Mouse (Mus musculus): ENCODE measurements around the gene Negr1. TPM values are rescaled to one million over a fixed set of nuclear protein-coding genes. Genes with fewer than 3 reads are reported as not detected.
A peak's percentile ranks its signal among the peaks of the same experiment; 100 is the strongest.

Gene Negr1
- total RNA-seq, 2 experiments from 2014 or later: 0.84 to 1.2 TPM

DNA sequence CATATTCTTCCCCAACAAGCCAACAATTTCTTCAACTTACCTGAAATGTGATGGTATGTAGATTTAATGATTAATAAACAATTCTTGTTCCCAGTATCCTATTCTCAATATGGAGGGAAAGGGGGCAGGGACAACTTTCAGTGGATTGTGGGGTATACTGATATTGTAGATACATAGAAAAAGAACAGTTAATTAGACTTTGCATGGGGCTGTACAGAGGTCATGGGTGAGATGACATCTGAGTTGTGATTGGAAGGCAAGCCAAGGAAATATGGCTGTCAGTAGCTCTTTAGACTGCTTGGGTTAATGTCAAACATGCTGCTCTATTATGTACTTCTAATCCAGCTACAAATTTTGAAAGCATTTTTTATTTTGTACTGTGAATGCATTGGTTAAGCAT lies 535.9 kb downstream of the Negr1 start:
- no peak for DNase-seq
- intact Hi-C loops (cut with DNase I): no loop called here

DNA sequence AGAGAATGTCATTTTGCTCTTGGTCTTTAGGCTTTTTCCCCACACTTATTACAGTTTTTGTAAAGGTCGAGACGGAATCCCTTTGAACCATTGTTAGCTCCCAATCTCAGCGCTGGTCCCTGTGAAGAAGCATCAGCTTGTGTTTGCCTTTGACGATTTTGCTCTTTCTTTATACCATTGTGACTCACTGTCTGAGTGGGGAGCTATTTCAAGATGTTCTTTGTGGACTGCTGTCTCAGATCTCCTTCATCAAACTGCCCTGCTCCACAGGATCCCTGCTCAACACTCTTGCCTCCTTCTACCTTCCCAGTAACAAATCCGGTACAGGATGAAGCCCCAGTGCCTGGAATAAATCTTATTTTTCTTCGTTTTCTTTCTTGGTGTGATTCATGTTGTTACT lies 536.8 kb downstream of the Negr1 start:
- intact Hi-C loops (cut with DNase I): no loop called here
- no peak for DNase-seq

DNA sequence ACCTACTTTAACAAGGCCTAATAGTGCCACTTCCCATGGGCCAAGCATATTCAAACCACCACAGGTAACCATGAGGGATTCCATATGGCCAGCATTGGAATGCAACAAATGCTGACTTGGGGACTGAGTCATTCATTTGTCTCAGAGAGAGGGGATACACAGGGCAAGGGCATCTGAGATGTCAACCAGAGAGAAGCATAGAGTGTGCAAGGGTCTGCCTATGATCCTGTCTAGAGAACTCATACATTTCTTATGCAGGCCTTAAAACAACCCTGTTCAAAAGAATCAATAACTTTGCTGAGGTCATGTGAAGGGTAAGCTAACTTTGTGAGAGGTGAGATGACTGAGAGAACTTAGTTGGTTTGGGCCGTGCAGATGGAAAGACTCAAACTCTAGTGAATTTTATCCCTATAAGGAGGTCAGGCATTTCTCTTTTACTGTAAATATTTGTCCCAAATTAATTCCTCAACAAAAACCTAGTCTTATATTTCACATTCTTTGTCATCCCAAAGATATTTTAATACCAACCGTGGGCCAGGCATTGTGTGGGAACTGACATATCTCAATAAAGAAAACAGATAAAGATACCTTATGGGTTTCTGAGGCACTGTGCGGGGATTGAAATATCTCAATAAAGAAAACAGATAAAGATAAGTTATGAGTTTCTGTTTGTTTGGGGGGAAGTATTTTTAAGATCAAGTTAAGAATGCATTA lies 543.4 kb downstream of the Negr1 start:
- DNase-seq: no peak
- intact Hi-C loops (cut with DNase I): no loop called here

DNA sequence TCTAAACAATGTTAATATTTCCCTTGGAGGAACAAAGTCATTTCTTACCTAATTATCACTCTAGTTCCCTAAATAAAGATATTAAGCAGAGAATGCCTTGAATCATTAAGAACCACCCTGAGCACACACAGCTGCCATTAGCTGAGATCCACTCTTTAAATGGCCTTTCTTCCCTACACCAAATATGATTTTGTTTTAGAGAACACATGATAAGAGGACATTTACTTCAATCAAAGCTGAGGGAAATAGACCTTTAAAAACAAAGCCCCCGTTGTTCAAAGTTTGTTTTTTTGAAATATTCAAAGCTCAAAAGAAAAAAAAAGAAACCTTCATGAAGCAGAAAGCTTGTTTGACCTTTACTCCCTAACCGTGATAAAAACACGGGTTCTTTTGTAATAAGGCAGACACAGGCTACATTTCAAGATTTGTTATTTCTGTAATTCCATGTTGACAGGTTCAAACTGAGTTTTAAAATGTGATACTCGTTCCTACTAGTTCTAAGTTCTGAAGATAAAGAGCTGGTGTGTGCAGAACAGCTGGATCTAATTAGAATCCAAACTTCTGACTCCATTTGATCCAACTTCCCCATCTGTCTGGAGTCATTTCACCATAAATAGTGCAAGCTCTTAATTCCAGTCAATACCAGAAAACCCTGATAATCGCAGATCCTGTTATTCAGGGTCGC lies 544.1 kb downstream of the Negr1 start:
- intact Hi-C loops (cut with DNase I): no loop called here
- DNase-seq: no peak

DNA sequence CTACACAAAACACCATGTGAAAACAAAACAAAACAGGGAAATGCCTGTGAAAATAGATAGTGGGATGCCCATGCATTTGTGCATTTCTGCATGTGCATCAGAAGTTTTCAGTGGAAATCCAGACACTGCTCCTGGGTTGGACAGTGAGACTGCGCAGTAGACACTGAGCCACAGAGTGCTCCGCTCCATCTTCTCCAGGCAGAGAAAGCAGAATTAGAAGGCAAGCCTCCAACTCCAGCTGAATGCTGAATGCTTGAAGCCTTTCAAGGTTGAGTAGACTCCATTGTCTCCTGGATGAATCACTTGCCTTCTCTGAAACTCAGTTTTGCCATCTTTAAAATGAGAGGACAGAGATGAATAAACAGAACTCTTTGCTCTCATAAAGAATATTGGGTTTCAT lies 546.6 kb downstream of the Negr1 start:
- intact Hi-C loops (cut with DNase I): no loop called here
- DNase-seq: no peak

DNA sequence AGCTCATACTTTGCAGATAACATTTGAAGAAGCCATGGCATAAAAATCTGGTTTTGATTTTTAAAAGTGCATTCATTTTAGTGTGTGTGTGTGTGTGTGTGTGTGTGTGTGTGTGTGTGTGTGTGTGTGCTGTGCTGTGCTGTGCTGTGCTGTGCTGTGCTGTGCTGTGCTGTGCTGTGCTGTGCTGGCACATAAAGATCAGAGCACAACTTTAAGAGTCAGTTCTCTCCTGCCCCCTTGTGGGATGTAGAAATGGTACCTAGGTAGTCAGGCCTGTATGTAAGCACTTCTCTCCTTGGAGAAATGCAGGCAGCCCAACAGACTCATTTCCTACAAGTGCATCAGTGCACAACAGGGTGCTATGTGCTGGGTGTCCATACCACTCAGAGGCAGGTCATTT lies 547.7 kb downstream of the Negr1 start:
- intact Hi-C loops (cut with DNase I): no loop called here

DNA sequence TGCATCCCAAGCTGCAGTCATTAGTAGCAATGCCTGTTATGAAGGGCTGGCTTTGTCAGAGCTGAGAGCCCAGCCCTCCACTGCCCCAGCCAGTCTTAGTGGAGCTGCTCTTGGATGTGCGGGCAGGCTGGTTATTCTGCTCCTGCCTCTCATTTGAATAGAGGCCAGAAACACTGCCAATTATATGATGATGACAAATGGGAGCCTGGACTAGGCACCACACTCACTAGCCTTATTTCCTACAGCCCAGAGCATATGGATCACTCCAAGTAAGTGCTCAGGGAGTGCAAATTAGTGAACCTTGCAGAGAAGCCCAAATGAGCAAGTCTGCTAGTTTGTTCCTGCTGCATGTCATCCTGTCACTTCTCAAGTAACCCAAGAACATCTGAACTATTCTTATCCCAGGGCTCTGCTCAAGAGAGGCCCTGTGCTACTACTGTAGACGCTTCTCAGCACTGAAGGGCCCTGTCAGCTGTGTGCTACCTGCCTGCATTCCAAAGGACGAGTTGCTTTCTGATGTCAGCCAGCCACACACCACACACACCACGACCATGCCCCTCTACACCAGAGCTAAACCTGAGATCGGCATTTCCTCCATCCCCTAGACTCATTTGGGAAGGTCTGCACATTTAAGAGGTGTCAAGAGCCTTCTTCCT lies 553.6 kb downstream of the Negr1 start:
- no peak for DNase-seq
- intact Hi-C loops (cut with DNase I): no loop called here

More for the DNA sequence above, 547.7 kb downstream of the Negr1 start:
- DNase-seq: peak in 1 of 2 experiments; percentile 1

DNA sequence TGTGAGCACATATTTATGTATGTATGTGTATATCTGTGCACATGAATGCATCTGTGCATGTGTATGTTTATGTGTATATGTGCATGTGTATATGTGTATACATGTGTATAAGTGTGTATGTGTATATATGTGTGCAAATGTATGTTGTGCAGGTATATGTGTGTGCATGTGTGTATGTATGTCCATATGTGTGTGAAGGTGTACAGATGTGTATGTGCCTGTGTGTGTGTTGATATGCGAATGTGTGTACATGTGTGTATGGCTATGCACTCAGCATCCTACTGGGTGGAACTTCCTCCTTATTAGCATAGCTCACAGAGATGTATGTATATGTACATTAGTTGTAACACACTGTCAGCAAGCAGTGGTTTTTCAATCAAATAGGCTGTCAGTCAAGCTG lies 554.4 kb downstream of the Negr1 start:
- intact Hi-C loops (cut with DNase I): no loop called here
- DNase-seq: no peak

DNA sequence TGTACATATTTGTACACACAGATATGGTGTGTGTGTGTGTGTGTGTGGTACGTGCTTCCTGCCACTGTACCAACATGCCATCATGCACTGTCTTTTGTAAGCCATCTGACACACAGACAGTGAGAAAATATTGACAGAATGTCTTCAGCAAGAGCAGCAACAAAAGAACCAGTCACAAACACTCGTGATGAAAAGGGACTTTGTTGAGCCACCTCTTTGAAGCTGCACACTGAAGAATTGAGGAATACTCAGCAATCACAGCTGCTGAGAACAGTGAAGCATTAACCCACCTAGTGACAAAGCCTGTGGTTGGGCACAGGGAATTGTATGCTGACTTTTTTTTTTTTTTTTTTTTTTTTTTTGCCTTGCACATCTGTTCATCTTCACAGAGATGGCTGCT lies 558.3 kb downstream of the Negr1 start:
- intact Hi-C loops (cut with DNase I): no loop called here

DNA sequence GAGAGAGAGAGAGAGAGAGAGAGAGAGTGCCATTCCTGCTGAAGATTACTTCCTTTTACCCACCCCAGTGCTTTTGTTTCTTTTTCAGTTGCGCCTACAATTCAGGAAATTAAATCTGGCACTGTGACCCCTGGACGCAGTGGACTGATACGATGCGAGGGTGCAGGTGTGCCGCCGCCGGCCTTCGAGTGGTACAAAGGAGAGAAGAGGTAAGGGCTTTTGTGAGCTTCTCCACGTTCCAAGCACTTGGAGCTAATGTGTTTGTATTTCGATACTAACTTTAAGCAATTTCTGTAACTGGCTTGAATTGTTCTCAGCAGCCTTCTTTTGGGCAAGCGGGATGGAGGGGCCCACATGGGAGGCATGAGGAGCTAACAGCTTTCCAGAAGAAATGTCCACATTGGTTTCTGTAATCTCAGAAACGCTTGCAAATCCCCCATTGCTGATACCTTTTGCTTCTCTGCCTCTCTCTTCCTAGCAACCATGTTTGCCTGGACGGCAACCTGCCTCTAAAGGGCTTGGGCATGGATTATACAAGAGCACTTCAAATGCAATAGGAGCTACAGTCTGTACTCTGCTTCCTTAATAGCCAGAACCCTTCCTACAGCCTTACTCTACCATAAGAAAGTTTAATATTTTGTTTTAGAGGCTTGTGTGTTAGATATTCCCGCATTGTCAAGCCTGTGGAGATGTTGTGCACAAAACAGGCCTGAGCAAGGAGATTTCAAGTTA lies 584.7 kb downstream of the Negr1 start:
- DNase-seq: no peak
- intact Hi-C loops (cut with DNase I): no loop called here

More for the DNA sequence above, 558.3 kb downstream of the Negr1 start:
- DNase-seq: no peak

DNA sequence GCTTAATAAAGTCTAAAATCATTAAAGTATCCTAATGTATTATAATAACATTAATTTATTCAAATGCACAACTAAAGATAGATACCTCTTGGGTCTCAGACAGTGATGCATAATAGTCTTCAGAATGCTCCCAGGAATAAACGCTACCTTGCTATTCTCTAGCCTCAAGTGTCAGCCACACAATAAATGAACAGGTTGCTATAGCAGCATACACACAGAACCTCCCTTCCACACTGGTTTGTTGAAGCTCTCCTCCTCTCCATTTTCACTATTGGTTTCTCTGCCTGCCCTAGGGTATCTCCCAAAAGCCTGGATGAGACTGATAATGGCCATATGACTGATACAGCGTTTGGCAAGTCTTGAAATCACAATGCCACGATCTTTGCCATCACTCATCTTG lies 593.3 kb downstream of the Negr1 start:
- intact Hi-C loops (cut with DNase I): no loop called here
- no peak for DNase-seq

DNA sequence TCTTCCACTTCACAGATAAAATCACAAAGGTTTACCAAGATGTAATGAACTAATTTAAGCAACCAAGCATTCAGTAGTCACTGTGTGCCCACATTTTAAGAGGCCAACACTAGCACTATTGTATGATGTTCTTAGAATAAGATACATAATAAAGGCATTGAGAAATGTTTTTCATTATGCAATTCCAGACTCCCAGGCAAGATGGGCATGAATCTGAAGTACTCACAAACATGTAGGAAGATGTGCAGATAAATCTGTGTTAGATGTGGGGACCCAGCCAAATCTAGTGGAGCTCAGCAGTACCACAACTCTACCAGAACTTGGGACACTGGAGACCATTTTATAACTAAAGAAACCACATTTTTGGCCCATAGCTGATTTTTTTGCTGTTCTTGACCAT lies 593.9 kb downstream of the Negr1 start:
- intact Hi-C loops (cut with DNase I): no loop called here
- DNase-seq: no peak

DNA sequence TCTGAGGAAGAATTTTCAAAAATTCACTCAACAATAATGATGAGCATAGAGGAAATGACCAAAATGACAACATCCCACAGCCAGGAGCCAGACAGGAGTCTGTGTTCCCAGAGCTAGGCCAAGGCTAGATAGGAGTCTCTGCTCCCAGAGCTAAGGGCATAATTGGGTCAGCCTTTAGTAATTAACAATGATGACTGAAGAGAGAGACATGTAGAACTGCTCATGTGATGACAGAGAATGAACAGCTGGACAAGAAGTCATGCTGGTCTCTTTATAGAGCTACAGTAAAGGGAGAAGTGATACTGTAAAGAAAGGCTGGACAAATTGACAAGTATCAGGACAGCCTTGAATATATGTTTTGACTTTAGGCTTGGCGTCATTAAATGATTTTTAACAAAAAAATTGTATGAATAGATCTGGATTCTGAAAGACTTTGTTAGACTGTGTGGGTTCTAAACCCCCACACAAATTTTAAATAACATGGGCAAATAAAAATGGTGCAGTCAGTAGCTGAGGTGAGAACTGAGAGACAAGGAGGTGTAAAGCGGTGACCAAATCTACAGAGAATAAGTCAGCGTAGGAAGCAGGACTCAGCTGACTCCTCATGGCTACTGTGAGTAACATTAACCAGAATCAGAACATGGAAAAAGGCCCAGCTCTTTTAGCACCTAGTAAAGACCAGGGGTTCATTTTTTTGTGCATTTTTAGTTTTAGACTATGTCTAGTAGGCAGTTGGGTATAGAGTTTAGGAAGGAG lies 603.4 kb downstream of the Negr1 start:
- intact Hi-C loops (cut with DNase I): no loop called here
- no peak for DNase-seq

DNA sequence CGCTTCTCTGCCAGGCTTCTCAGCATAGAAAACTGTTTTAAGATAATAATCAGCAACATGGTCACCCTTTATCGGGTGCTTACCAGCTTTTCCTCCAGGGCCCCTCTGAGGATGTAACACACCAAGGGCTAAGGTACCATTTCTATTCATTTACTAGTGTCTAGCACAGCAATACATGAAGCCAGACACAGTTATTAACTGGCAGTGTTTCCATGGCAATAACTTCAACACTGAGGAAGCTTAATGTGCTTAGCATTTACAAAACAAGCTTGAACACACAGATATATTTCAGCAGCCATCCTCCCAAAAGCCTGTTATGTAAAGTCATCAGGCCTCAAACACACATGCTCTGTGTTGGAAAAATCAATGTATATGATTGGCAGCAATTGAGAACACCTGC lies 620.4 kb downstream of the Negr1 start:
- intact Hi-C loops (cut with DNase I): no loop called here
- no peak for DNase-seq

DNA sequence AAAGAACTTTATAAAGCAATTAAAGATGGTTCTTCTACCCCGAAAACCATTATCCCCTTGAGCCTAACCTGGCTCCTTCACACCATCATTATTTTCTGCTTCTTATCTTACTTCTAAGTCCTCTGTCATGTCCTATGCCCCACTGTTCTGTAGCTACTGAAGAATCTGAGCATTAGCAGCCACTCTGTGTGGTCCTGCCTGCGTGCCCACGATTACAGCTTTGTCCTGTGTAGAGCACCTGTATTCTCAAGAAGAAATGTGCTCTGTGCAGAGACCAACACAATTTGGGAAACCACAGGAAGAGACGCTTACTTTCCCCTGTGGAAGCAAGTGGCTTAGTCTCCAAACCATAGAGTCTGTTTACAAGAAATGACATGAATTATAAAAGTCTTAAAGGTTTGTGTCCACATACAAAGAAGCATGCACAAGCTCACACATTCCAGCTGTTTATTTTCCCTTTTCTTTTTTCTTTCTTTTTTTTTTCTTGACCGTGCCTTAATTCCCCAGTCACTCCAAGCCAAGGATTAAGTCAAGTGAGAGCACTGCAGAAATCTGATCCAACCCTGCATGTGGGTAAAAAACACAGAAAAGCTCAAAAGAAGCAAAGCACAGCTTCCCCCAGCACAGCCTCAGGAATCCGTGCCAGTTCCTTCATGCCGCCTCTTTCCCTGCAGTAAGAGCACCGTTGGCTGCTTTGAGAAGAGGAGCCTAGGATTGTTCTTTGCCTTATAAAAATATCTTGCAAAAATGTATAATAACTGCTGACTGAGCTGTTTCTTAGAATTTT lies 627.5 kb downstream of the Negr1 start:
- no peak for DNase-seq
- intact Hi-C loops (cut with DNase I): no loop called here

DNA sequence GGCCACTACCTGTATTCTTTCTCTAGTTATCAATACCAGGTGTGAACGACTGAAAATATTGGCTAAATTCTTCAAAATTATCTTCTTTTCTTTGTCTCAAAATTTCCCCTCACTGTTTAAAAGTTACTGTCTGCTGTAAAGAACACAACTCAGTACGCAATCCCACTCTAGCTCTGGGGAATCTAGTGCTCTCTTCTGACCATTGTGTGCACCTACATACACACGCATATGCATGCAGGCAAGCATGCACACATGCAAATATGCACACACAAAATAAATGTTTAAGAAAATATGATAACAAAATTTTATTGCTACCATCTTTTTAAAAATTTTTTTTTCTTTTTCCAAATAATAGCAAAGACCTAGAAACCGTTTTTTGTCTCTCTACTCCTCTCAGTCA lies 628.2 kb downstream of the Negr1 start:
- DNase-seq: no peak
- intact Hi-C loops (cut with DNase I): no loop called here

DNA sequence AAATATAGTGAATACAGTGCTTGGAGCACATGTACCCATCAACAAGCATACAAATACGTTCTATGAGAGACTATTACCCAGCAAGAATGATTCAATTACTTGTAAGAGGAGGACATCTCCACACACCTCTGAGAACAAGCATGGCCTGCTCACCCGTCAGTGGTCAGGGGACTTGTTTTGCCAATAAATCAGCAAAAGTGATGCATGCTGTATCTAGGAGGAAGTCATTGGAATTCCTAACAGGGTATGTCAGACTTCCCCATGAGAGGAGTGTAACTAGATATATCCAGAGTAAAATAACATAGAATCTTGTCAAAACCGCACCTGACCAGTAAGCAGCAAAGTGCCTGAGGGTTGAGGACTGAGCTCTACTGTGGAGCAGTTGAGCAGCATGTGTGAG lies 629.0 kb downstream of the Negr1 start:
- DNase-seq: no peak
- intact Hi-C loops (cut with DNase I): no loop called here

DNA sequence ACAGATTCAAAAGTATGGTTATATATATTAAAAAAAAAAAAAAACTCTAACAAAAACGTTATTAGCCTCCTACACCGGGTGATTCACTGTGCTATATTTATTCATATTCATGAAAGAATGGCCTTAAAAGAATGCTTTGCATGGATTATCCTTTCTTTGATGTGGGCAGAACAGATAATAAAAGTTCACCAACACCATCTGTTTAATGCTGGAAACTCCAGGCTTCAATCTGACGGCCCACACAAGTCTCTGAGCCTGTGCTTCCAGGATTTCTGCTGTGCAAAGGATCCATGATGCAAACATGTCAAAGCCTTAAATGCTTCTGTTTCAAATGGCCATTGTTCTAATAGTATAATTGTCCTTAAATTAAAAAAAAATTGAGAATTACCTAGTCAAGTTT lies 630.4 kb downstream of the Negr1 start:
- intact Hi-C loops (cut with DNase I): no loop called here
- DNase-seq: no peak

DNA sequence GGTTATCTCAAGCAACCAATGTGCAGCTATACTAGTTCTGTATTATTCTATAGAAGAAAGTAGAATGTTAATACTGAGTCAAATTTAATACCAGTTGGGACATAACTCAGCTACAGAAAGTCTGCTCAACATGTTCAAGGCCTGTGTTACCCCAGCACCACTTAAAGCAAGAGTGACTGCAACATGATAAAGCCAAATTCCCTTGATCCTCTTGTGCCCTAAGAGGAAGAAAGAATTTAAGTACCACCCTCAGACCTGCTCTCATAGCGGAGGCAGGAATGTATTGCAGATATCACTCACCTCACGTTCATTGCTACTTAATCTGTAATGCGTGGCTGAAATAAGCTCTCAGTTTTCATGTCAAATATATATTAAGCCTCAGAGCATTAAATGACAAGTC lies 631.5 kb downstream of the Negr1 start:
- intact Hi-C loops (cut with DNase I): no loop called here
- no peak for DNase-seq

DNA sequence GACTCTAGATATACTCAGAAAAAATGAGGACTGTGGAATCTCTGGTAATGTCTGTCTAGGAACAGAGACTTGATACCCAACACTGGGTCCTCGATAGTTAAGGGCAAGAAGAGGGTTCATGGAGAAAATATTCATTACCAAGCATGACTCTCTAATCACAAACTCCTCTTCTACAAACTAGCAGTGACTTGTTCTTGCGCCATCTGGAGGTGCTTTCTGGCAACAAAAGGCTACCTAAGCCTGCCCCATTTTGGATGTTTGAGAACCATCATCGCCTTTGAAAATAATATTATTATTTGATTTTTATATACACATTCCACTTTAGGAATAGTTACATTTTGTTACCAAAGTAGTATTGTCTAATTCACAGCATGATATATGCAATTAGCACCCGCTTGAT lies 637.1 kb downstream of the Negr1 start:
- intact Hi-C loops (cut with DNase I): no loop called here

More for the DNA sequence above, 637.1 kb downstream of the Negr1 start:
- DNase-seq: no peak
